ENCODE assay signal across 8 mouse cellular contexts in genomic region chr1:91299026-91299706, GRCm38 (mm10). TPM values are rescaled to one million over a fixed set of nuclear protein-coding genes. Genes with fewer than 3 reads are reported as not detected.
DNase-seq lines count a peak whose midpoint lies in the region; ATAC-seq and TF ChIP-seq lines count a peak whose summit lies in the region.

No protein-coding gene starts in this region.

- no peak for TF ChIP-seq EP300 in MEL (IDR thresholded peaks at IDR 0.05; ENCODE audit: low read depth in 1 of 2, low read length in 2 of 2)

- H3K4me3 ChIP-seq in MEL (ENCODE audit: control insufficient read depth in 1 of 2, insufficient read depth in 1 of 2, low read depth in 2 of 2, low read length in 2 of 2): peak overlapping the region; percentile 84 to 92
- H3K4me3 ChIP-seq in hindbrain, embryonic 11.5 days (ENCODE audit: low read depth, low read length): peak overlapping the region; percentile 83
- H3K4me3 ChIP-seq in midbrain, embryonic 12.5 days: peak overlapping the region; percentile 76

- no peak for TF ChIP-seq RAD21 in MEL (IDR thresholded peaks at IDR 0.05; ENCODE audit: low read depth, low read length)

- peak; percentile 40 for DNase-seq in kidney, adult 18-20 months
- DNase-seq in kidney, postnatal 14 days: no peak
- peak; percentile 58 for DNase-seq in MEL (ENCODE audit: low read depth, low spot score)
- no peak for DNase-seq in hindbrain, embryonic 11.5 days (ENCODE audit: low spot score)
- no peak for DNase-seq in frontal cortex, postnatal 36 days (ENCODE audit: low spot score in 2 of 2)
- no peak for DNase-seq in left cerebral cortex, postnatal 10 days (ENCODE audit: extremely low spot score in 1 of 2, low spot score in 2 of 2)
- DNase-seq in cerebellum, adult 9-10 months: no peak

- WGBS in hindbrain, embryonic 11.5 days: 81% methylated on average over 13 of the region's 13 CpGs
- 86% methylated on average over 13 of the region's 13 CpGs for WGBS in midbrain, embryonic 12.5 days

- H3K79me2 ChIP-seq in MEL (ENCODE audit: control insufficient read depth, insufficient read depth, low read length, poor library complexity): peaks cover 11% of the 10 kb centered on the region

- H3K9ac ChIP-seq in MEL (ENCODE audit: control insufficient read depth, low read depth, low read length, poor library complexity, severe bottlenecking): peak overlapping the region; percentile 91
- H3K9ac ChIP-seq in hindbrain, embryonic 11.5 days (ENCODE audit: low read depth, low read length): 0 out of 2 replicates have a peak overlapping the region, but pooled peaks have one; percentile 24
- peak overlapping the region; percentile 67 for H3K9ac ChIP-seq in midbrain, embryonic 12.5 days (replicated peaks)

- peaks cover 14 to 24% of the 10 kb centered on the region in 2 experiments for H3K4me1 ChIP-seq in MEL (ENCODE audit: control insufficient read depth in 1 of 2, insufficient read depth in 2 of 2, low read length in 2 of 2)
- no peaks in the 10 kb centered on the region; the same call in 1 of the 2 replicates for H3K4me1 ChIP-seq in hindbrain, embryonic 11.5 days (replicated peaks; ENCODE audit: control insufficient read depth, insufficient read depth, low read length)
- H3K4me1 ChIP-seq in midbrain, embryonic 12.5 days: peaks cover 13% of the 10 kb centered on the region

- intact Hi-C loops in left cerebral cortex, postnatal 10 days (cut with DNase I): no loop called here

- peak overlapping the region; percentile 68 for H3K4me2 ChIP-seq in hindbrain, embryonic 11.5 days (replicated peaks; ENCODE audit: low read depth, low read length)
- peak overlapping the region; percentile 76 for H3K4me2 ChIP-seq in midbrain, embryonic 12.5 days (replicated peaks)

- no peaks in the 10 kb centered on the region for H3K27me3 ChIP-seq in MEL (ENCODE audit: control insufficient read depth in 1 of 2, insufficient read depth in 2 of 2, low read length in 2 of 2)
- no peaks in the 10 kb centered on the region for H3K27me3 ChIP-seq in hindbrain, embryonic 11.5 days (ENCODE audit: control insufficient read depth, insufficient read depth, low read length)
- no peaks in the 10 kb centered on the region for H3K27me3 ChIP-seq in midbrain, embryonic 12.5 days

- ATAC-seq in hindbrain, embryonic 11.5 days (ENCODE audit: low FRiP score): no peak
- ATAC-seq in midbrain, embryonic 12.5 days (ENCODE audit: low FRiP score, low read depth): no peak

- no peak for TF ChIP-seq CTCF in MEL (IDR thresholded peaks at IDR 0.05 in 2 of 3, conservative IDR thresholded peaks at IDR 0.05 in 1 of 3; ENCODE audit: control insufficient read depth in 1 of 3, insufficient read depth in 1 of 3, low read depth in 2 of 3, low read length in 3 of 3, poor library complexity in 1 of 3, severe bottlenecking in 1 of 3)

- no peaks in the 10 kb centered on the region for H3K9me3 ChIP-seq in MEL (replicated peaks; ENCODE audit: insufficient read depth, low read length)
- H3K9me3 ChIP-seq in hindbrain, embryonic 11.5 days (ENCODE audit: control insufficient read depth, low read length): no peaks in the 10 kb centered on the region
- no peaks in the 10 kb centered on the region for H3K9me3 ChIP-seq in midbrain, embryonic 12.5 days

- TF ChIP-seq POLR2A in MEL (IDR thresholded peaks at IDR 0.05; ENCODE audit: control insufficient read depth in 1 of 2, insufficient read depth in 1 of 2, low read depth in 1 of 2, low read length in 2 of 2, poor library complexity in 1 of 2): no peak

- H3K36me3 ChIP-seq in MEL (ENCODE audit: control insufficient read depth in 1 of 2, insufficient read depth in 2 of 2, low read length in 2 of 2): peaks cover 0 to 25% of the 10 kb centered on the region in 2 experiments; a peak in 2 of 4 replicates
- no peaks in the 10 kb centered on the region for H3K36me3 ChIP-seq in hindbrain, embryonic 11.5 days (ENCODE audit: control insufficient read depth, insufficient read depth, low read length)
- 0 out of 2 replicates have a peak, but pooled peaks cover 2% of the 10 kb centered on the region for H3K36me3 ChIP-seq in midbrain, embryonic 12.5 days

- peak overlapping the region; percentile 62 for H3K27ac ChIP-seq in MEL (ENCODE audit: control insufficient read depth, low read depth, low read length)
- H3K27ac ChIP-seq in hindbrain, embryonic 11.5 days (ENCODE audit: low read depth, low read length): no peak overlapping the region
- no peak overlapping the region for H3K27ac ChIP-seq in midbrain, embryonic 12.5 days (replicated peaks)

TF ChIP-seq in MEL, 35 proteins besides CTCF, POLR2A, EP300 and RAD21:
- TF ChIP-seq MXI1 (IDR thresholded peaks at IDR 0.05; ENCODE audit: low read depth, low read length): 0 out of 2 replicates have a peak, but pooled peaks have one; percentile 14
- TF ChIP-seq ETS1 (IDR thresholded peaks at IDR 0.05; ENCODE audit: low read depth, low read length): no peak
- TF ChIP-seq MYC (IDR thresholded peaks at IDR 0.05; ENCODE audit: low read depth, low read length): no peak
- no peak for TF ChIP-seq RCOR1 (IDR thresholded peaks at IDR 0.05; ENCODE audit: low read depth, low read length)
- peak; percentile 52; the same call in 1 of the 2 replicates for TF ChIP-seq USF1 (IDR thresholded peaks at IDR 0.05; ENCODE audit: low read depth, low read length)
- TF ChIP-seq MAZ (IDR thresholded peaks at IDR 0.05; ENCODE audit: low read depth, low read length): no peak
- no peak for TF ChIP-seq MAFK (IDR thresholded peaks at IDR 0.05; ENCODE audit: borderline replicate concordance, low read depth, low read length)
- no peak for TF ChIP-seq TCF12 (IDR thresholded peaks at IDR 0.05; ENCODE audit: low read depth, low read length)
- no peak for TF ChIP-seq MEF2A (IDR thresholded peaks at IDR 0.05; ENCODE audit: extremely low read depth, insufficient replicate concordance, low read depth, low read length, poor library complexity, severe bottlenecking)

RNA-seq across cellular contexts. Expression of gene Scly, which starts 1.0 kb away (rescaled TPM):
- total RNA-seq in MEL (2012; rRNA removed): 19.3 and 23.1 TPM in 2 replicates
- 10 to 100 TPM in 1 of 2 experiments, not detected in 1; 48.8 TPM for polyA plus RNA-seq in MEL (2012; ENCODE audit: insufficient read depth in 1 of 2, insufficient read length in 2 of 2, low read depth in 1 of 2, low replicate concordance in 2 of 2, missing spikeins in 1 of 2)
- polyA plus RNA-seq in hindbrain, embryonic 11.5 days (2014; fragmentation: Nextera tagmentation; extraction: Ambion mirVana): 12.0 and 13.8 TPM in 2 replicates
- polyA plus RNA-seq in midbrain, embryonic 12.5 days (2016; fragmentation: Nextera tagmentation; extraction: Ambion mirVana): 11.6 and 12.1 TPM in 2 replicates
- 10 to 100 TPM; 10.4 to 10.5 TPM for total RNA-seq in left cerebral cortex, postnatal 10 days (2021)

RNA-seq across cellular contexts. Expression of gene Espnl, which starts 22.7 kb away (rescaled TPM):
- 1.7 and 2.0 TPM in 2 replicates for total RNA-seq in MEL (2012; rRNA removed)
- 1 to 10 TPM in 1 of 2 experiments, not detected in 1; 2.1 TPM for polyA plus RNA-seq in MEL (2012; ENCODE audit: insufficient read depth in 1 of 2, insufficient read length in 2 of 2, low read depth in 1 of 2, low replicate concordance in 2 of 2, missing spikeins in 1 of 2)
- polyA plus RNA-seq in hindbrain, embryonic 11.5 days (2014; fragmentation: Nextera tagmentation; extraction: Ambion mirVana): 0.03 TPM in 2 replicates
- 0.08 and 0.09 TPM in 2 replicates for polyA plus RNA-seq in midbrain, embryonic 12.5 days (2016; fragmentation: Nextera tagmentation; extraction: Ambion mirVana)
- under 1 TPM; 0.13 to 0.14 TPM for total RNA-seq in left cerebral cortex, postnatal 10 days (2021)

RNA-seq across cellular contexts. Expression of gene Ube2f, which starts 49.1 kb away (rescaled TPM):
- total RNA-seq in MEL (2012; rRNA removed): 50.0 and 57.4 TPM in 2 replicates
- polyA plus RNA-seq in MEL (2012; ENCODE audit: insufficient read depth in 1 of 2, insufficient read length in 2 of 2, low read depth in 1 of 2, low replicate concordance in 2 of 2, missing spikeins in 1 of 2): 10 to 100 TPM in 1 of 2 experiments, not detected in 1; 71.3 TPM
- 88.9 and 95.2 TPM in 2 replicates for polyA plus RNA-seq in hindbrain, embryonic 11.5 days (2014; fragmentation: Nextera tagmentation; extraction: Ambion mirVana)
- 73.0 and 80.6 TPM in 2 replicates for polyA plus RNA-seq in midbrain, embryonic 12.5 days (2016; fragmentation: Nextera tagmentation; extraction: Ambion mirVana)
- 10 to 100 TPM; 47.5 to 50.0 TPM for total RNA-seq in left cerebral cortex, postnatal 10 days (2021)

RNA-seq across cellular contexts. Expression of gene Klhl30, which starts 51.6 kb away (rescaled TPM):
- not detected in 2 replicates for total RNA-seq in MEL (2012; rRNA removed)
- polyA plus RNA-seq in MEL (2012; ENCODE audit: insufficient read depth in 1 of 2, insufficient read length in 2 of 2, low read depth in 1 of 2, low replicate concordance in 2 of 2, missing spikeins in 1 of 2): not detected
- polyA plus RNA-seq in hindbrain, embryonic 11.5 days (2014; fragmentation: Nextera tagmentation; extraction: Ambion mirVana): 0.06 and 0.33 TPM in 2 replicates
- polyA plus RNA-seq in midbrain, embryonic 12.5 days (2016; fragmentation: Nextera tagmentation; extraction: Ambion mirVana): 0.11 TPM in 1 of 2 replicates, not detected in the other
- total RNA-seq in left cerebral cortex, postnatal 10 days (2021): not detected

Comparison
In these comparisons a context has a peak if more than half of its experiments do, and no peak if none do; other contexts are left out.
1. DNase-seq: peak in kidney, adult 18-20 months (single experiment) and MEL (single experiment); none in kidney, postnatal 14 days (single experiment), hindbrain, embryonic 11.5 days (single experiment), frontal cortex, postnatal 36 days (0 of 2), left cerebral cortex, postnatal 10 days (0 of 2) and cerebellum, adult 9-10 months (single experiment).
2. H3K9ac ChIP-seq: peak in every context shown above with its lines; median percentile 91 in MEL; 67 in midbrain, embryonic 12.5 days; 24 in hindbrain, embryonic 11.5 days.
3. Peak in every context shown above with its lines, with median percentiles within 50 percentile points of each other: H3K4me3 ChIP-seq.